Mouse (Mus musculus): ENCODE results near the gene Igf1r.

DNA sequence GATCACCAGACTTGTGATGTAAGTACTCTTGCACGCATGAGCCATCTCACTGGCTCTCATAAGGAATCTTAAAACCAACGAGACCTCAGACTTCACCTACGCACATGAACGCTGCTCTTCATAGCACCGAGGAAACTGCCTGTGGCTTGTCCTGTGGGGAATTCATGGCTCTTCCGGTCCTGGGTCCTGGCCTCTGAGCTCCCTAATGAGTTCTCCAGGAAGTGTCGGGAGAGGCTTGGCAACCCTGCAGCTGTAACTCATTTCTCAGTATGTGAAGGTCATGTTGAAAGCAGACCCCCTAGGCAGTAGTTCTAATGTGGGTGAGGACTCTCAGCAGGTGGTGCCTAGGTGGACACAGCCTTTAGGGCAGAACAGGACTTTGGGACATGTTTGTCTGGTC lies 229.4 kb downstream of the Igf1r start:
- TF ChIP-seq ZC3H11A (IDR thresholded peaks at IDR 0.05; ENCODE audit: borderline replicate concordance, low read depth, low read length) (no peak), CHD2 (IDR thresholded peaks at IDR 0.05; ENCODE audit: low read depth, low read length) (no peak)
